Mouse (Mus musculus) adrenal gland, adult 18-20 months (tissue): ENCODE data around the gene Foxg1. TPM values are rescaled to one million over a fixed set of nuclear protein-coding genes. Genes with fewer than 3 reads are reported as not detected.

ENCODE experiments used
- DNase-seq, 2 experiments: peaks; one replicate each; pipeline ENCODE4 v3.0.0; 2021 to 2022; ENCODE audit warnings: low spot score in 2 of 2
- total RNA-seq, 2 experiments: library from RNA; stranded (reverse); gene quantifications; 1 replicate in 1 of 2; 2 replicates in 1 of 2; pipeline ENCODE4 v1.2.3; 2021

Foxg1 gene
- total RNA-seq, 2 experiments from 2014 or later, result not detected

DNA sequence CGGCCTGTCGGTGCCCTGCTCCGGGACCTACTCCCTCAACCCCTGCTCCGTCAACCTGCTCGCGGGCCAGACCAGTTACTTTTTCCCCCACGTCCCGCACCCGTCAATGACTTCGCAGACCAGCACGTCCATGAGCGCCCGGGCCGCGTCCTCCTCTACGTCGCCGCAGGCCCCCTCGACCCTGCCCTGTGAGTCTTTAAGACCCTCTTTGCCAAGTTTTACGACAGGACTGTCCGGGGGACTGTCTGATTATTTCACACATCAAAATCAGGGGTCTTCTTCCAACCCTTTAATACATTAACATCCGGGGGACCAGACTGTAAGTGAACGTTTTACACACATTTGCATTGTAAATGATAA, 3.2 kb downstream of the Foxg1 start:
- no peak for DNase-seq

DNA sequence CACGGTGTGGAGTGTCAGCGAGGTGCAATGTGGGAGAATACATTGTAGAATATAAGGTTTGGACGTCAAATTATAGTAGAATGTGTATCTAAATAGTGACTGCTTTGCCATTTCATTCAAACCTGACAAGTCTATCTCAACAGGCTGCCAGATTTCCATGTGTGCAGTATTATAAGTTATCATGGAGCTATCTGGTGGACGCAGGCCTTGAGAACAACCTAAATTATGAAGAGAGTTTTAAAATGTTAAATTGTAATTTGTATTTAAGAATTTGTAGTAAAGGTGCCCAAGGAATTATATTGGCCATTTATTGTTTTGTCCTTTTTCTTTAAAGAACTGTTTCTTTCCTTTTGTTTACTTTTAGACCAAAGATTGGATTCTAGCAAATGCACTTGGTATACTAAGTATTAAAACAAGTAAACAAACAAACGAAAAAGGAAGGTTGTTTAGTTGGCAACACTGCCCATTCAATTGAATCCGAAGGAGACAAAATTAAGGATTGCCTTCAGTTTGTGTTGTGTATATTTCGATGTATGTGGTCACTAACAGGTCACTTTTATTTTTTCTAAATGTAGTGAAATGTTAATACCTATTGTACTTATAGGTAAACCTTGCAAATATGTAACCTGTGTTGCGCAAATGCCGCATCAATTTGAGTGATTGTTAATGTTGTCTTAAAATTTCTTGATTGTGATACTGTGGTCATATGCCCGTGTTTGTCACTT, 3.8 kb downstream of the Foxg1 start:
- no peak for DNase-seq

DNA sequence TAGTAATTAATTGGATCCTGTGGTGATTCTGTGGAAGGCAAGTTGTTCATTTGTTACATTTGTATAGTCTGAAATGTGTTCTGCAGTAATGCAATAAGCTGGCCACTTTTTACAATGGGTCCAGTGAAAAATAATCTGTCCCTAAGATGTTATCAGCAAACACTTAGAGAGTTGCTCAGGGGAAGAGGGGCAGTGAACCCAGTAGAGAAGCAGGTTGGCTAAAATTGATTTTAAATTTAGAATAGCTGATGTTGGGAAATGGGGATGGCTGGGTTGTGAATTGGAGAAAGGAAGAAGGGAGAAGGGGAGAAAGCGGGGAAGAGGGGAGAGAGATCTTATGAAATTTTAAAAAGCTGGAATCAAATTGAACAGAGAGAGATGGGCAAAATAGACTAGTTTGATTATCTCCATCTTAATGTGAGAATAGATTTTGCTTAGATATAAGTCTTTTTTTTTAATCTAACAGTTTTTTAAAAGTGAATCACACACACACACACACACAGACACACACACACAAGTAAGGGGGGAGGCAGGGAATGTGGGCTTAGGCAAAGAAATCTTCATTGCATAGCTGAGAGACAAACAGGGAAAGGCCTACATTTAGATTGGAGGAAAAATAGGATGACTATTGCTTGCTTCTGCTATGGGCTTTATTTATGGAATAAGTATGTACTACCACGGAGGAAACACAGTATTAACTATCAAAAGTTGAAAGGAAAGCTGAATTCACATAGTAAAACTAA, 5.6 kb downstream of the Foxg1 start:
- DNase-seq, result no peak

DNA sequence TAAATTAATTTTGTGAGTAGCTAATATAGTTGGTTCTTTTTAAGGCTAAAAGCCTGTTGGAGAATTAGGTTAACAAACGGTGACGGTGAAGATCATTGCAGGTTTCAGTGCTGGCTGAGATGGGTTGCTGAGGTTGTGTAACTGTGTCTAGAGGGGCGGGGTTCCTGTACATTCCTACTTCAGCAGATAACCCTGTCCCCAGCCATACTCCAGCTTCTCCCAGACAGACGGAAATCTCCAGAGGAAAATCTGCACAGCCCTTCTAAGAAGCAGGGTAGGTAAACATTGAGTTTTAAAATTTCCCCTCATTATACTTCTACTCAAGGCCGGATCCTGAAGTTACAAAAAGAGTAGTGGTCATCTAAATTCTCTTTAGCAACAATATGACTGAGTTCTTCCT, 7.2 kb downstream of the Foxg1 start:
- no peak for DNase-seq

DNA sequence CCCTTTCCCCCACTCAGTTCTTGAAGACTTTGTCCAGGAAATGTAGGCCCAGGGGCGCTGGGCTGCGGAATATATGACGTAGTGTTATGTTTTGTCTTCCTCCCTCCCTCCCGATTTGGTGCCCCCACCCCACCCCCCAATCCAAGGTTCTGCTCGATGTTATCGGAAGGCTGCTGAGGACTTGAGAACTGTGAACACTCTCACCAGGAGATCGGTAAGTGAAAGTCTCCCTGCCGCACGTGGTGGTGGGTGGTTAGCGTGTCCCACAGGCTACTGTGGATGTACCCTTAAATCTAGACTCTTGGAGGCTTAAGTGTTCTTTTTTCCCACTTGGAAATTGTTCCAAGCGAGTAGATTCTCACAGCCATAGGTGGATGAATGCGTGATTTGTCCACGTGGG, 7.8 kb downstream of the Foxg1 start:
- DNase-seq, result no peak

DNA sequence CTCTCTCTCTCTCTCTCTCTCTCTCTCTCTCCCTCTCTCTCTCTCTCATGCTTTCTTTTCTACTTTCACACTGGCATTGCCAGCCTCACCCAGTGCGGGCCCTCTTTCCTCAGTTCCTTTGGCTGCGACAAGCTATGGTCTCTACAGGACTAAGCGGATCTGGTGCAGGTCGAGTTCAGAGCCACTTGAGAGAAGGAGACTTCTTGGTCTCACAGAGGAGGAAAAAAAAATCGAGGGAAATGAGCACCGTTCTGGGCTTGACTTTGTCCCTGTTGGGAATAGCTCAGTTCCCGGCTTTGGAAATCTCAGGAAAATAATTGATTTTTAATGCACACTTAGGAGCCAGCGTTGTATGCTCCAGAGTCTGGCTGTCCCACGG, 8.5 kb downstream of the Foxg1 start:
- DNase-seq, result no peak

DNA sequence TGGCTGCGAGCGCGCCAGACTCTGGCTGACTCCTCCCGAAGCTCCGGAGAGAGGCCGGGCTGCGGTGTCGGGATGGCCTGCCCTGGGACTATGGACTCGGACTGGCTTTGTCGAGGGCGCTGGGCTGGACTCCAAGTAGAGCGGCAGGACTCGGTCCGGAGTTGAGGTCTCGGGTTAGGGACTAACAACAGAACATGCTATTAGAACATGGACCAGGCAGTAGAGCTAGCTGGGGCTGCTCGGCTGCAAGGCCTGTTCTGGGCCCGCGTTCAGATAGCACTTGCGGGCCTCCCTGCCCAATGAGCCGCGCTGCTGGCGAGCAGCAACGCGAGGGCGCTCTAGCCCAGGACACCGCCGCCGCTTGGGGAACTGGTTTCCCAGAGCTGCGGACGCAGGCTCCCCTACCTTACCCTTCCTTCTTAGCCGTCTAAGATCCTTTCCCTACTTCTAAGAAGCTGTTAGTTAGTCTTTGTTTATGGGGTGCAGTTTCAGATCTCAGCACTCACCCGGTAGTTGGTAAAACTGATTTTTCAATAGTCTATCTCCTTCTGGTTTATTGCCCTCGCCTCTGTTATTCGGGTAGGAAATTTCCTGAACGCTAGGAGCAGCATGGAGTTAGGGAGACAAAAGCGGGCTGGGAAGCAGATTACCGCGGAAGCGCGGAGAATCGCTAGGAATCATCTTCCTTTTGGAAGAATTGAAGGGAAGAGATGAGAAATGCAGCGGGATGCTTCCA, 9.0 kb downstream of the Foxg1 start:
- no peak for DNase-seq

DNA sequence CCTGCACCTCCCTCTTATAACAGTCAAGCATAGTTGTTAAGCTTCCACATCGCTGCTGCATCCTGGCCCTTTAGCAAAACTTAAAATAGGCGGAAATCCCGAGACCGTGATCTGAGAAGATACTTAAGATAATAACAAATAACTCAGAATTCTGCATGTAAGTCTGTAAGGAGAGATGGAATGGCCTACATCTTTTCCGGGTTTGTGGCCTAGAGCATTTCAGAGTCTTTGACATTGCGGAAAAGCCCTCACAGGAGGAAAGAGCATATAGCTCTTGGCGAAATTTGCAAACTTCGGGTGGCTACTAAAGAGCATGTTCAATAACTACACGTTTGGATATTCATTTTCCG, 9.6 kb downstream of the Foxg1 start:
- no peak for DNase-seq

DNA sequence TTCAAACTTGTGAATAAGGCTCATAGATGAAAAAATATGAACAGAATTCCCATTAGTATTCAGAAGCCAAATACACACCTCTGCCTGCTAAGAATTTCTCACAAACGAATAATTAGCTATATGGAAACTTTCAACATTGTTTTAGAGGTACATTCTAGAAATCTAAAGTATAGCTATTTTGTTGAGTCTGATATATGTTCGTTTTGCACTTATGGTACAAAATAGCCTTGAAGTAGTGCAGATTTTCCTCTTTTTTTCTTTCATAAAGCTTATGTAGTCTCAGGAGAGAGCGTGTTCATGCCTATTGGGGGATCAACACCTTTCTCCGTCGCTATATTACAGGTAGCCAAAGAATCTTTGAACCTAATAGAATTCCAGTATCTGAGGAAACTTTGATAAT, 10.4 kb downstream of the Foxg1 start:
- no peak for DNase-seq

DNA sequence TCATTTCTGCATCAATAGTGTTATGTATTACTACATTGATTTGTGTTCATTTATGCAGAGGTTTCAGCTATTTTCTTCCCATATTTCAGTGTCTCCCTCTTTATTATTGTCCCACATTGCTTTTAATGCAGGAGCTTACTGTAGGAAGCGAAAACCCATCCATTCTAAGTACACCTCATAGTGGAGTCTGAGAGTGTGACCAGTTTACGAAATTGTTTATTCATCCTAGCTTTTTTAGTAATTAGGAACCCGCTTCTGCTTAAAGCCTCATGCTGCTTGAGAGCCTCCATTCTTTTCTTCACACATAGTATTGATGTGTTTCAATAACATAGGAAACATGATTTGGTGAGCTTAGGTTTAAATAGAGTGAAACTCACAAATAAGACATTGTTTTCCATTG, 11.2 kb downstream of the Foxg1 start:
- DNase-seq, result no peak

DNA sequence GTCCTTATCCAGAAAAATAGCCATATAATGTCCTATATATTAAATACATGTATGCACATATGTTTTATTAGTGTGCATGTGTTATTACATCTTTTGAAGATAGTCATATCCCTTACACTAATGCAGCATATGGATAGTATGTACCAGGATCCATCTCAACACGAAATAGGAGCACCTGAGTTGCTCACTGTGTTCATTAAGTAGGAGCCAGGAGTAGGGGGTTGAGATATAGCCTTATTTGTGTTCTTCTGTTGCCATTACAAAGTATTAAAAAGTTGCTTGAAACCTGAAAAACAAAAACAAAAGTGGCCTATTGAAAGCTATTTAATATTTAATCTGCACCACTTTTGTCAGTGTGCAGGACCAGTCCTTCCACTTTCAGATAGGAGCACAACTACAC, 11.7 kb downstream of the Foxg1 start:
- DNase-seq, result no peak

DNA sequence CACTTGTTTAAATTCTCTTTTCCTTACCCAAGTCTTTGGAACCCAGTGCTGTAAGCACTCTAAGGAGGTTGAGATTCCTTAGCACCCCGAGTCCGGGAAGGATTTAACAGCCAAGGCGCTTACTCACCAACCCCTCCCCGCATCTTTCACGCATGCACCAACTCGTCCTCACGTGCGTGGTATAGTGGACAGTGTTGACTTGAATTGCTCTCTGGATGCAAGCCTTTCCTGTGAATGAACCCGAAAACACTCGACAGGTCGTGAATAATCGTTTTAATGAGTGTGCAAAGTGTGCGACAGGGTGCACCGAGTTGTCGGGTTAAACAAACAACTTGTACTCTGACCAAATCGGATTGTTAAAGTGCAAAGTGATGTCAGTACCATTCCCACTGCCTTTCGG, 12.4 kb downstream of the Foxg1 start:
- DNase-seq, result no peak

DNA sequence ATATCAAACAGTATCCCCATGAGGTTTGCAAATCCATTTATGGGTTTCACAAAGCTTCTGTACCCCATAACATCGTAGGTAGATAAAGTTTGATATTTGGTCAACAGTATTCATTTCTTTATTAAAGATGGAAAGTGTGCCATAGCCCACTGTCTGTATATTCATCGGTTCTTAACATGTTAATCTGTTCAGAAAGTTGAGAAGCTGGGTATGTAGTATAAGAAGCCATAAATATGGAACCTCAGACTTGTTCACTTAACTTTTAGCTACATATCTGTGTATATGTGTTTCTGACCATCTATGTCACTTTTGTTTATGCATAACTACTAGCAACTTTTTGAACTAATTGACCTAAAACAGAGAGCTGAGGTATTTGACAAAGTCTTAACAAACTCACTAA, 13.5 kb downstream of the Foxg1 start:
- no peak for DNase-seq

DNA sequence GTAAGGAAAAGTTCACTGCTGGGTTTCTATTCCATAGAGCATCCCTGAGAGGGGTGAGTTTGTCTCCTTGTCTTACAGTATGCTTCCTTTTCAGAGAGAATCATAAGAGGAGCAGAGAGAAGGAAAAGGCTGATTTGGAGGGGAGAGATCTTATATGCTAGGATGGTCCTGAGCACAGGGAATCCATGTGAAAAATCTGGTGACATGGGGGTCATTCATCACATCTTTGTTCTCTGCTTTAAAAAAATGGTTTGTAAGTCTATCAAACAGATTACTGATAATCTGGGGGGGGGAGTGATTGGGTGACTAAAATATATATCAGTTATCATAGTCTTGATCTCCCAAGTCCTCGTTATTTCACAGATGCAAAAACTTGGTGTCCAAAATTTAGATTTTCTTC, 14.3 kb downstream of the Foxg1 start:
- DNase-seq, result no peak

DNA sequence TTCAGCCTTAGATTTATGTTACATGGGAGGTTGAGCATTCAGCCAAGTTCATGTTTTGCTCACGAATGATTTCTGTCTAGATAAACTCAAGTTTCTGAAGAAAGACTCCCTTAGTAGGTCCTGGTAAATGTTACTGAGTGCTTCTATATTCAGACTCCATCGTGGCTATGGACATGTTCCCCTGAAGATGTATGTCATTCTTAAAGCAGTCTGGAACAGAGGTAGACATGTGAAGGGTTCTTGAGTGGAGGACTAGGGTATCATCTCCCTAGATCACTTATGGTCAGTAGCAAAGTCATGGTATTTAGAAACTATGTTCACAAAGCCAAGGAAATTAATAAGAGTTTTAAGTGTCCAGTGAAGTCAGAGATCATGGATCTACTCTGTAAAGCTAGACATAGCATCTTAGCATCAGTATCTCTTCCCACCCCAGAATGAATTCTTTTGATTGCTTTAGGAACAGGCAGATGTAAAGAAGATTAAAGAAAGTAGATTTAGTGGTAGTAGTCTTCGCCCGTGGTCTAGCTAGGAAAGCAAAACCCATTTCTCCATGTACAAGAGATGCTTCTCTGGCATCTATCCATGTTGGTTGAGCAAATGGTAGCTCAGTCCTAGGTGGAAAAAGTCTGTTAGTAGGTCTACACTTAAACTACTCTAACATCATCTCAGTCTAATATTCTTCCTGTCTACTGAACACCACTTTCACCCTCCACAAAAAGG, 15.1 kb downstream of the Foxg1 start:
- no peak for DNase-seq

DNA sequence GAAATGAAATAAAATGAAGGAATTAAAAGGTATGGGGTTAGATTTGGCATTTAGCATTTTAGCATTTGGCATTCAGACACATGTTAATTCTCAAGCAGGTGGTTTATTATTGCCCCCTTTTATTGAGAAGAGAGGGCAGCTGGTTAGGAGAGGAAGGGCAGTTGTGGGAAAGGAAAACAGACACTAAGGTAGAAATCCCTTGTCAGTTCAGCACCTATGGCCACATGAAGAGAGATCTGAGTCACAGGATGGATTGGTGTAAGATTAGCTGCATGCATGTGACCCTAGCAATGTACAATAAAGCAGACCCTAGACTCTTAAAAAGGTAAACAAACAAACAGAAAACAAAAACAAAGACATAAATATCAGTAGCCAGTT, 15.7 kb downstream of the Foxg1 start:
- DNase-seq, result no peak

DNA sequence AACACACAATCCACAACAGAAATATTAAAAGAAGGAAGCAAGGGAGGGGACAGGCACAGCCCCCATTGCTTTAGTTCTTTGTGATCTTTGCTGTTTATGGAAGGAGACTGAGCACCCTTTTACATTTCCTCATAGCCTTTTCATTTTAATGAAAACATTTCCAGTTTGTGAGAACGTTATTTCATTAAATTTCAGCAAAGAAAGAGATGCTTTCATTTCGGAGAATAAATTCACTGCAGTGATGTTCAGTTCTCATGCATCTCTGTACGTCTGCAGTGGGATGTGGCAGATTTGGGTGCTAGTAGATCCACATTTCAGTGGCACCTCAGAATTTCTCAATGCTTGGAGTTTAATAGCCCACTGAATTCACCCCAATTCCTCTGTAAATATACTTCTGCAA, 16.2 kb downstream of the Foxg1 start:
- no peak for DNase-seq

DNA sequence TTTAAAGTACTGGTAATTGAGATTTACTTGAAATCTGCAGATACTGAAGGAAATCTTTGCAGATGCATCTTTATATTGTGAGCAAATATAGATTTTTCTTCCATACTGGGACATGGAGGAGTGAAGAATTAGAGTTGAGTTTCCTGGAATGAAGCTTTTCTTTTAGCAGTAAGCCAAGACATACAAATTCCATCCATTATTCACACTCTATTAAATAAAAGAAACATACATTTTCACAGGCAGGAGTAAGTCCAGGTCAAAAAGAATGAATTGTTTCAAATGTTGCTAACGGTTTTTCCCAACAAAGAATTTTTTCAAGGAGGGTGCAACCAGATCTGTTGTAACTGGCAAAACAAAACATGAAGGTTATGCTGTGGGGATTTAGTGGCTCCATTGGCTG, 17.2 kb downstream of the Foxg1 start:
- no peak for DNase-seq

DNA sequence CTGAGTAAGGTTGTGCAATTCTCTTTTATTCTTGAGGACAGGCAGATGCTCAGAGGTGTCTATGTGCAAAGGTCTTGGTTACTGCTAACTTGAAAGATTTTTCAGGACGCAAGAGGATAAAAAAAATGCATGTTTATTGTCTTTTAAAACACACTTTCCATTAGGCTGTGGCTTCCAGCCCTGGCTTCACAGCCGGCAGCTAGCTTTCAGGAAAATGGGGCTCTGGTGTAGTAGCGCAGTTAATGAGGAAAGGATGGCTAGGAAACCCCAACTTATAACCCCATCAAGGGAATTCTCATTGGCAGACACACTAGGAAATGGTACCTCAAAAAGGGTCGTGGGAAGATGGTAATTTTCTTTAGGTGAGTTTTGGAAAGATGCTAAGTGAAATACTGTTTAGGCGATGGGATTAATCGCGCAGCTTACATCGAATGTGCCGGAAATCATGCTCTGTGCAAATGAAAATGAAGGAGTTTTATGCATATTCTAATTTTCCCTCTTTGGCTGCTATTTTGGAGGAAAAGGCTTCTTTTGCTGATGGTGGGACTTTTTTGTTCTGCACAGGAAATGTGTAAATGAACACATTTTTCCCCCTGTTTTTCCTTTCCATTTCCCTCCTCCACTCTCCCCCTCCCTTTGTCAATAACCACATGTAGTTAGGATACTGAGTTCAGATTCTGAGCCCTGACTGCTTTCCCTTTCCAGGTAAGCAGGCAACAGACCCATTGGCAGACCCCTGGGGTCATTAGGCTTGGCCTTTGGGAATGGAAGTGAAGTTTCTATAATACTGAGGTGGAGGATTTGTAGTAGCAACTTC, 17.8 kb downstream of the Foxg1 start:
- no peak for DNase-seq

DNA sequence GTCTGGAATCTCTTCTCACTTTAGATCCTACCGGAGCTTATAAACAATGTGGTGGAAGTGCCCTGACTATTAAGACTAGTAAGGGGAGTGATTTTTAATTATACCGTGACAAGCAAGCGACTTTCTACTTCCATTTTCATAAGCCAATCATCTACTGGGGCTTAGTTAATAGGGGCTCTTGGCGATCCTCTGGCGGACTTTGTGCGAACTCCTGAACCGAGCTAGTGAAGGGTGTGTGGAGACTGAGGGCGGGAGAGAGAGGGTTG, 18.3 kb downstream of the Foxg1 start:
- no peak for DNase-seq

DNA sequence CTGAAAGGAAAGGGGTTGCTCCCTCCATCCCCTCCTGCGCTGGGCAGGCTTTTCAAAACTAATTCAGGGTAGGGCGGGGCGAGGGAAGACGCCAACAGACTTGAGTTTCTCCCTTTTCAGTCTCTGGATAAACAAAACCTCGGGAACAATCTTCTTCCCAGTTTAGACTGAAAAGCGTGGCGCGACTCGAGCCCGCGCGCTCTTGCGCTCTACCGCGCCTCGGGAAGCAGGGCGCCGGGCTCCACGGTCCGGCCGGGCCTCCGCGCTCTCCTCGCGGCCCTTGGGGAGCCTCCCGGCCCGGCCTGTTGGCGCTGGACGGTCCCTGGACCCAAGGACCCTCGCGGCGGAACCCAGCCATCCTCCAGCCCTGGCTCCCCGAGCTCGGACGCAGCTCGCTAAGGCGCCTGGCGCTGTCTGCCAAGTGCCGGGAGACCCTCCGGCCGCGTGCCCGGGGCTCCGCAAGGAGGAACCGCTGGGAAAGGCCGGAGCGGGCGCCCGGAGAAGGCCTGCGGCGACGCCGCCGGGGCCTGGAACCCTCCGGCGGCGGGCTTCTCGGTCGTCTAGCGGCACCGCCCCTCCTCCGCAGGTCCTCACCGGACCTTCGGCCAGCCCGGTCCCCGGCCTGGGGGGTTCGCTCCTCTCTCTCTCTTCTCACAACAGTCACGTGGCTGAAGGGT, 18.8 kb downstream of the Foxg1 start:
- DNase-seq, result no peak
